Mouse (Mus musculus) layer of hippocampus, postnatal 10 days (tissue): Measurements from ENCODE around the gene Gm20532. TPM values are rescaled to one million over a fixed set of nuclear protein-coding genes. Genes with fewer than 3 reads are reported as not detected.

Experiments
- DNase-seq, 2 experiments: peaks; one replicate each; pipeline ENCODE4 v3.0.0; 2021; ENCODE audit warnings: low spot score in 2 of 2
- total RNA-seq, 2 experiments: library from RNA; stranded (reverse); gene quantifications; 2 replicates each; pipeline ENCODE4 v1.2.3; 2021

The Gm20532 gene
- total RNA-seq, 2 experiments from 2014 or later = not detected

- DNase-seq = no peak
Measured at GRCm38 (mm10) chr2:26615459-26616124, 29.2 kb downstream of the Gm20532 start.

- DNase-seq = no peak
Measured at GRCm38 (mm10) chr2:26617331-26617730, 30.9 kb downstream of the Gm20532 start.

- DNase-seq = no peak
Measured at GRCm38 (mm10) chr2:26617928-26618327, 31.5 kb downstream of the Gm20532 start.

GRCm38 (mm10) chr2:26621246-26621645 lies 34.8 kb downstream of the Gm20532 start:
- no peak for DNase-seq

- no peak for DNase-seq
Measured at GRCm38 (mm10) chr2:26622984-26623383, 36.5 kb downstream of the Gm20532 start.

- DNase-seq = no peak
Measured at GRCm38 (mm10) chr2:26625419-26625818, 39.0 kb downstream of the Gm20532 start.

- DNase-seq = no peak
Measured at GRCm38 (mm10) chr2:26626081-26626480, 39.6 kb downstream of the Gm20532 start.

- DNase-seq = peak; percentile 82 to 90
Measured at GRCm38 (mm10) chr2:26627921-26628739, 41.7 kb downstream of the Gm20532 start, which contains the start of gene Fam69b. Gene Fam69b (plus strand): TSS chr2:26628457.

GRCm38 (mm10) chr2:26628792-26629437 lies 42.5 kb downstream of the Gm20532 start:
- no peak for DNase-seq

- no peak for DNase-seq
Measured at GRCm38 (mm10) chr2:26632541-26633395, 46.3 kb downstream of the Gm20532 start.

- DNase-seq = no peak
Measured at GRCm38 (mm10) chr2:26633953-26634530, 47.6 kb downstream of the Gm20532 start.

- no peak for DNase-seq
Measured at GRCm38 (mm10) chr2:26634629-26635488, 48.4 kb downstream of the Gm20532 start.

- no peak for DNase-seq
Measured at GRCm38 (mm10) chr2:26635489-26636324, 49.3 kb downstream of the Gm20532 start.

- DNase-seq = no peak
Measured at GRCm38 (mm10) chr2:26636325-26636635, 49.8 kb downstream of the Gm20532 start.

GRCm38 (mm10) chr2:26637316-26637932 lies 51.0 kb downstream of the Gm20532 start:
- no peak for DNase-seq

- no peak for DNase-seq
Measured at GRCm38 (mm10) chr2:26638039-26638438, 51.6 kb downstream of the Gm20532 start.

- no peak for DNase-seq
Measured at GRCm38 (mm10) chr2:26638572-26638971, 52.1 kb downstream of the Gm20532 start.

- no peak for DNase-seq
Measured at GRCm38 (mm10) chr2:26639083-26639482, 52.6 kb downstream of the Gm20532 start.
